Mouse (Mus musculus) neural tube, embryonic 12.5 days (tissue): ENCODE results near the gene Gm20738. TPM values are rescaled to one million over a fixed set of nuclear protein-coding genes. Genes with fewer than 3 reads are reported as not detected.
"Not testable (repeated sequence)": the region's sequence is repeated elsewhere in the genome, so short reads cannot be mapped to it uniquely, and the experiment has no call there.

Experiments
- ATAC-seq: fragments of 200-750 bp; cut with Nextera tagmentation; 2 replicates; pipeline ENCODE4 v1.8.0; 2017; ENCODE audit warnings: low read depth, mild to moderate bottlenecking, moderate TSS enrichment, moderate library complexity; ENCODE audit not compliant: low FRiP score
- H3K27ac ChIP-seq: fragments of 300-500 bp; sonication (generic); 2 replicates; pipeline ENCODE4 v1.5.1; 2016
- H3K27me3 ChIP-seq: fragments of 300-500 bp; sonication (generic); replicated peaks from 2 replicates; pipeline ENCODE4 v1.6.1; 2016; ENCODE audit warnings: mild to moderate bottlenecking
- H3K36me3 ChIP-seq: fragments of 300-500 bp; sonication (generic); 2 replicates; pipeline ENCODE4 v1.6.1; 2016; ENCODE audit warnings: mild to moderate bottlenecking
- H3K4me1 ChIP-seq: fragments of 300-500 bp; sonication (generic); 2 replicates; pipeline ENCODE4 v1.6.1; 2016
- H3K4me2 ChIP-seq: fragments of 300-500 bp; sonication (generic); replicated peaks from 2 replicates; pipeline ENCODE4 v1.6.1; 2016; ENCODE audit warnings: mild to moderate bottlenecking
- H3K4me3 ChIP-seq: fragments of 300-500 bp; sonication (generic); 2 replicates; pipeline ENCODE4 v1.5.1; 2016
- H3K9ac ChIP-seq: fragments of 300-500 bp; sonication (generic); 2 replicates; pipeline ENCODE4 v1.6.1; 2016; ENCODE audit warnings: mild to moderate bottlenecking
- H3K9me3 ChIP-seq: fragments of 300-500 bp; sonication (generic); 2 replicates; pipeline ENCODE4 v1.6.1; 2016; ENCODE audit warnings: mild to moderate bottlenecking
- WGBS: fragments of 180-500 bp; shearing (Covaris S2); methylation state at CpG from one replicate; pipeline ENCODE4 v1.1.7; 2016; 5-methylcytosine and 5-hydroxymethylcytosine counted together
- polyA plus RNA-seq: library from polyadenylated mRNA; unstranded; fragments of >200 nt; fragmentation: Nextera tagmentation; extraction: Ambion mirVana; gene quantifications from 2 replicates; pipeline ENCODE4 v1.2.1, GENCODE M21; 2016

Gm20738 gene
- not detected in 2 replicates for polyA plus RNA-seq

DNA sequence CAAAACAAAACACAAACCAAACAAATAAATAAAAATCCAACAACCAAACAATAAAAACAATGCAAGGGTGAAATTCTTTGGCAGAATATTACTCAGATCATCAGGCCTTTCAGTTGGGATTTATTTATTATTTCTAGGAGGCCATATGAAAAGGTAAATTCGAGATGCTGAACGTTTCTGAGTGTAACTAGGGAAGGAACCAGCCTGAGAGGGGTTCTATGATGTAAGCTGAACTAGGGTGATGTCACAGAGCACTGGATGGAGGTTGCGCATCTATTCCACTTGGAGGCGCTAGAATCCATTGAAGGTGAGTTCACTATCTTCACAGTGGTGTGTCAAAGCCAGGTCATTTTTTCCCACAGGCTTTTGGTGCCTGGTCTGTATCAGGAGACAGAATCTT is at the start of gene Gm20738:
Gene Gm20738 (plus strand): TSS at position 301 of the 400 bp plus-strand sequence.
- 55% methylated on average over 2 of the region's 4 CpGs for WGBS
- not testable (repeated sequence) for H3K4me1 ChIP-seq, H3K27me3 ChIP-seq, H3K4me3 ChIP-seq, H3K27ac ChIP-seq, H3K9me3 ChIP-seq, H3K36me3 ChIP-seq, H3K9ac ChIP-seq, H3K4me2 ChIP-seq, ATAC-seq
